Mouse (Mus musculus) Muller cell, postnatal 12 days (primary cell): Measurements from ENCODE around the gene Epha1.

Source experiments
- DNase-seq: peaks from one replicate; pipeline ENCODE4 v3.0.0-alpha.2; 2015; ENCODE audit errors: inconsistent ontology term

Gene Epha1

GRCm38 (mm10) chr6:42373669-42374430, 782 bp upstream of the Epha1 start:
- no peak for DNase-seq

- DNase-seq, result no peak
These were observed 650 bp downstream of the Epha1 start for GRCm38 (mm10) chr6:42372421-42372815.

- DNase-seq, result no peak
These were observed 1.1 kb downstream of the Epha1 start for GRCm38 (mm10) chr6:42372001-42372400.

GRCm38 (mm10) chr6:42370630-42371363, 2.3 kb downstream of the Epha1 start:
- DNase-seq, result no peak

DNA sequence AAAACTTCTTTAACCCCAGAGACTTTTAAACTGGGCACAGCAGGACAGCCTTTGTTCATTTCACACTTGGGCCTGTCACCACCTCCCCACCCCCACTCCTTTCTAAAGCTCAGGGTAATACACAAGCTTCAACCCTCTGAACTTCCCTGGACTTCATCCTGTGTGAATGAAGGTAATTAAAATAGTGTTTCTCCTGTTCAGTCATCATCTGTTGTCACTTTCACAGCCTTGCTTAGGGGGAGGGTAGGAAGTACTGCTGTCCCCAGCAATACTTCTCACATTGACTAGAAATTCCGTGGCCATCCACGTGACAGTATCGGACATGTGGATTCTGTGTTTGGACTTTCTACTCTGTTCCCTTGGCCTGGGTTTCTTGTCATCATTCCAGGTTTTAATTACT, 3.2 kb downstream of the Epha1 start:
- DNase-seq, result no peak

DNA sequence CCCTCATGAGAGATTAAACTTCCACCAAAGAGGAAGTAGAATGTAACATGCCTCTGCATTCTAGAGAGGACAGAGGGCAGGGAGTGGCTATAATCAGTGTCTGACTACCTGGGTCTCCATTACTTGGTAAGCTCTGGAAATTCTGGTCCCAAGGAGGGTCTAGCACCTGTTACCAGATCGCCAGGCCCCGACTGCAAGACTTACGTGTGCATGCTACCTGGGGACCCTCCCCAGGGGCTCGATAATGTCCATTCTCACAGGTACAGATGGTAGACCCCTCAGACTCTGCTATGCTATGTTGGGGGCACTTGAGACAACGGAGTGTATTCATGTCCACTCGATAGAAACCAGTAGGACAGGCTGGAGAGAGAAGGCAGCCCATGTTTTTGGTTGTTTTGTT, 7.9 kb downstream of the Epha1 start:
- no peak for DNase-seq

DNA sequence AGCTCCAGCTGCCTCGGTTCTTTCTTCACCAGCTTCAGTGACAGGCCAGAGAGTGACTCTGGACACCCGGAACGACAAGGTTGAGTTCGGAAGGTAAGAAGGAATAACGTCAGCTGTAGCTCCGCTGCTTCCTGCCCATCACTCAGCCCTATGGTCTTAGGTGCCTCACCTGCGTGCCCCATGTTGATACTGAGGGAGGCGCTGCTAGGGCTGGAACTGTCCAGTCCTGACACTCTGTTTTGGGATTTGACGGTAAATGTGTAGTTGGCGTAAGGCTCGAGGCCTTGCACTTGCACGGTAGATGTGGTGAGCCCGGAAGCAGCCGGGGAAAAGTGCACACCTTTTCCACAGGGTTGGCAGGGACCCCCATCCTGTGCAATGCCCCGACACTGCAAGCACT, 8.5 kb downstream of the Epha1 start:
- no peak for DNase-seq

- no peak for DNase-seq
These were observed 9.0 kb downstream of the Epha1 start for GRCm38 (mm10) chr6:42364066-42364465.

DNA sequence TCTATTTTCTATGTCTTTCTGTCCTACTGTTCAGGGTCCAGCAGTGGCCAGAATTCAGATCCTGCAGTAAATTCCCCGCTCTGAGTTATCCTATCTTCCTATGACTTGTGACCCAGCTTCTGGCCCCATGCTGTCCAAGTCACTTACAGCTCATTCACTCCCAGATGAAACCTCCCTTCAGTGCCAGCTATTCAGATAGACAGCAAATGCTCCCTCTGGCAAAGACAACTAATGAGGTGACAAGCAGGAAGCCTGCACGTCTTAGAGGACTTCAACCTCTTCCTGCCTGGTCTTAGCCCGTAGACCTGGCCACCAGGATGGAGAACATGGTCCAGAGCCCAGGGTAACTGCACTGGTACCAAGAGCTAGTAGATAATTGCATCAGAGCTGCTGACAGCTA, 10.1 kb downstream of the Epha1 start:
- no peak for DNase-seq

GRCm38 (mm10) chr6:42362497-42362896, 10.6 kb downstream of the Epha1 start:
- DNase-seq, result no peak

DNA sequence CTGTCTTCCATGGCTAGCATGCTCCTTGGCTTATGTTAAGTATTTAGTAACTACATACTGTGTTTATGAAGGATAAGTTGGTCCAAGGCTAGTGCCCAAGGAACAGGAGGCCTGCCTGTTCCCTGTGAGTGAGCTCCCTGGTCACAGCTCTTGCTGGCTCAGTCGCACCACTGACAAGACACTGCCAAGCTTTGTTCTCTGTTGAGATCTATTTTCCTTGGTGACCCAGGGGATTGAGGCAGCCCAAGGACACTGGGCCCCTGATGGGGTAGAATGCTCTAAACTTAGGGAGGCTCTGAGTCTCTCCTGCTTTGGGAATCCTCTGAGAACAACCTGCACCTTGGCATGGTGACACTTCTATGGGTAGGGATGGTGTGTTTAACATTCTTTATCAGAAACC, 11.0 kb downstream of the Epha1 start:
- DNase-seq, result peak; percentile 50

DNA sequence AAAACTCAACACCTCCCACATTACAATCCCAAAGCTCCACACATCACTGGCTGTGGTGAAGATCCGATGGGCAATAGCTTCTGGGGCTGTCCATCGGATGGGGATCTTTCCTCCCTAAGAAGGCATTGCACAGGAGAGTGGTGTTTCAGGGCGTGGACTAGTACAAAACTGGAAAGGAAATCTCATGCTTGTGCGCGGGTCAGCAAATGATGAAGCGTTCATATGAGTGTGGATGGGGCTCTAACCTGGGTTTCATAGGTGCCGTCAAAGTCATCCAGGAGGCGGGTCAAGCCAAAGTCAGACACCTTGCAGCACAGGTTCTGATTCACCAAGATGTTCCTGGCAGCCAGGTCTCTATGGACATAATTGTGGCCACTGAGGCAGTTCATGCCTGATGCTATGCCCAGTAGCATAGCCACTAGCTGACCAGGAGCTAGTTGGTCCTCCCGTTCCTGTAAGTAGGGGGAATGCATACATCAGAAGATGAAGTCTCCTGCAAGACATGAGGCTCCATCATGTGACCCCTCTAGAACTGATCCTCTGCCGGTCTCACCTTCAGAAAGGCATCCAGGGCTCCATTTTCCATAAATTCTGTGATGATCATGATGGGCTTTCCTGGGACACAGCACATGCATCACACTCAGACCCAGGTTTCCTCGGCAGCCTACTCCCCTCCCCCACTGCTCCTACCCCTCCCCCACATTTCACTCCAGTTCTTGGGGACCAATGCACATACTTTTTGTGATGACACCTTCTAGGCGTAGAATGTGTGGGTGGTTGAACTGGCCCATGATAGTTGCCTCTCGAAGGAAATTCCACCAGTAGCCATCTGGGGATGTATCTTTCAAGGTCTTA, 11.8 kb downstream of the Epha1 start:
- no peak for DNase-seq

DNA sequence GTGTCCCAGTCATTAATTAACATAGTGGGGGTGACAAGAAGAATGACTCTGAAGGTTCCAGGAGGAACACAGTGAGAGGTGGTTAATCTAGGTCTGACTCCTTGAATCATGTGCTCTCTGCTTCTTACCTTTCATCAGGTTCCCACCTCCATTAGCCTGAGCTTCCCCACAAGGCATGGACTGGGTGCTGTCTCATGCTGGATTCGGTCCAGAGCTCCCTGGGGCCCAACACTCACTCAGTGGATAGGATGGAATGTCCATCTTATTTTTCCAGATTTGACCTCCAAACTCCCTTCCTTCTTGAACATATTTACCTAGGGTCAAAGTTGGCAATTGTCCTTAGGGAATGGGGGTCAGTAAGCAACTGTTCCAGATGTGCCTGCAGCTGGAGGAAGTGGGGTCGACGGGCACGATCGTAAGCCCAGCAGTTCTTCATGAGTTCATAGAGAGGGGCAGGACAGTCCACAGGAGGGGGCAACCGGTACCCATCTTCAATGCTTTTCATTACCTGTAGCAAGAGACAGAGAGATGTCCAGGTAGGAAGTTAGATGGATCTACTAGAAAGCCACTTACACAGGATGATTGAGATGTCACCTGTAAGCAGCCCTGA, 12.7 kb downstream of the Epha1 start:
- no peak for DNase-seq

DNA sequence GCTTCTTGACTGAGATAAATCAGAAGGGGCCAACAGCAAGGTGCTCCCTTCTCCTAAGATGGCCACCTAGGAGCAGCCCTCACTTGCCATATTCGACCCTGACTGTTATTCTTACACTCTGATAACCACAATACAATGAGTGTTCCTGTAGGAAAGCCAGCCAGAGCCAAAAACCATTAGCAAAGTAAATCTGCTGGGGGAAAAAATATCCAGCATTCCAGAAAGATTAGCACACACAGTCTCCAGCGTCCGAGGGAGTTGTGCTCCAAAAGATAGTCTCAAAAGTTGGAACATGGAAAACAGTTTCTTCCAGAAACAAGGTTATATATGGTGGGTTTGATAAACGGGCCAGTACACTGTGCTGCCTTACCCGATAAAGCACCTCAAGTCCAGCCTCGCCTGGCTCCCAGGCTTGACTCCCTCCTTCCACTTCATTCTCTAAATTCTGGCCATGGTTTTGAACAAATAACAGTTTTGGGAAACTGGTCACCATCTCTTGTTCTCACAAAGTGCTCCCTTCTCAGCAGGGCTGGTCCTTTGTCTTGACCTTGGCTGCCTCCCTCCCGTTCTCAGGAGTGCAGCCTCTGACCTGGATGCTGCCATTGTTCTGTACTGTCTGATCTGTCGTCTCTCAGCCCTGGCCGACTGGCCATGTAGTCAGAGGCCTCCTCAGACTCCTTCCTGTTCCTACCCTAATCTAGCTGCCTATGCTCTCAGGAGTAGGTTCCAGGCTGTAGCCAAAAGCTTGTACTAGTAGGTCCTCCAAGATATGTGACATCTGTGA, 13.5 kb downstream of the Epha1 start:
- peak; percentile 62 for DNase-seq

GRCm38 (mm10) chr6:42358901-42359300, 14.2 kb downstream of the Epha1 start:
- DNase-seq, result no peak

- no peak for DNase-seq
These were observed 15.2 kb downstream of the Epha1 start for GRCm38 (mm10) chr6:42357901-42358300.

DNA sequence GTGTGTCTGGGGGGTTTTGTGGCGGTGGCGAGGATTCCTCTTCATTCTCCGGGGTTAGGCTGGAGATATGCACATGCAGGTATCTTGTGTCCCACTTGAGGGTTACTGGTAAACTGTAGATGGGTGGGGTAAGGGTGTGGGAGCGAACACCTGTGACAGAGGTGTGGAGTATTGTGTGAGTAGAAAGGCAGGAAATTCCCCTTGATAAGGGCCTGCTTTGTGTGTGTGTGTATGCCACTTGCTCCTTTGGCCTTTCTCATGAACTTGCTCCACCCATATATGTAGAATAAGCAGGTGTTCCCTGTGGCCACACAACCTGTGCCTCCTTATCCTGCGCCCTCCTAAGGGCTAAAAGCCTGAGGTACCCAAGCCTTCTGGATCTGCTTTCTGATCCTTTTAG, 16.2 kb downstream of the Epha1 start:
- no peak for DNase-seq

DNA sequence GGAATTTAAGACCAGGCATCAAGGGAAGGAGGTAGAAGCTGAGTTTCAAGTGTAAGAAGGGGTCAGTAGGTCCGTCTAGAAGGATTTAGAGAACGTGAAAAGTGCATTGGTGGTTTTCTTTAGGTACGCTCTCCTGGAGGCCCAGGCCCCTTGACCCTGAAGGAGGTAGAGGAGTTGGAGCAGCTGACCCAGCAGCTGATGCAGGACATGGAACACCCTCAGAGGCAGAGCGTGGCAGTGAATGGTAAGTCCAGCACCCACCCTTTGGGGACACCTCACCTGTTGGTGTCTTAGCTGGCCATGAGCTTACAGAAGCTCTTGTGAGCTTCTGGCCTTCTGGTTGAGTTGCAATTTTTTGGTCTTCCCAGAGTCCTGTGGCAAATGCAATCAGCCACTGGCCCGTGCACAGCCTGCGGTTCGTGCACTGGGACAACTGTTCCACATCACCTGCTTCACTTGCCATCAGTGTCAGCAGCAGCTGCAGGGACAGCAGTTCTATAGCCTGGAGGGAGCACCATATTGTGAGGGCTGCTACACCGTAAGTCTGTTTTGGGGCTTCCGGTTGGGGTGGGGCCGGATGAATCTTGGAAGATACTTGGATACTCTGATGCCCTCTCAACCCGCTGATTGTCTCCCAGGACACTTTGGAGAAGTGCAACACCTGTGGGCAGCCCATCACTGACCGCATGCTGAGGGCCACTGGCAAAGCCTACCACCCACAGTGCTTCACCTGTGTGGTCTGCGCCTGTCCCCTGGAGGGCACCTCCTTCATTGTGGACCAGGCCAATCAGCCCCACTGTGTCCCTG, 17.1 kb downstream of the Epha1 start:
- DNase-seq, result no peak

GRCm38 (mm10) chr6:42355366-42355765, 17.7 kb downstream of the Epha1 start:
- no peak for DNase-seq
